Mouse (Mus musculus): ENCODE measurements around the gene Dtx2. TPM values are rescaled to one million over a fixed set of nuclear protein-coding genes. Genes with fewer than 3 reads are reported as not detected.

Gene Dtx2
- polyA plus RNA-seq, 1 experiment from 2014 or later, result 34.8 TPM

DNA sequence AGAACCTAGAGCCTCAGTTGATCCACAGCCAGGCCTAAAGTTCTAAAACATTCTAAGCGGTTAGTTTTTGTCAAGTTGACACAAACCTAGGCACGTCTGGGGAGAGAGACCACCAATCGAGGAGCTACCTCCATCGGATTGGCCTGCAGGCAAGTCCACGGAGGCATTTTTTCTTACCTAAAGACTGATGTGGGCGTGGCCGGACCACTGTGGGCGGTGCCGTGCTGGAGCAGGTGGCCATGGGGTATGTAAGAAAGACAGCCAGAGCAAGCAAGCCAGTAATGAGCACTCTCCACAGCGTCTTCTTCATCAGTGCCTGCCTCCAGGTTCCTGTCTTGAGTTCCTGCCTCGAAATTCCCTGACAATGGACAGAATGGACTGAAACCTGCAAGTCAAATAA, 78.9 kb downstream of the Dtx2 start:
- no peaks in the 10 kb centered on the region for H3K9me3 ChIP-seq
- H3K4me1 ChIP-seq, result peaks cover 14% of the 10 kb centered on the region
- 63% methylated on average over 11 of the region's 11 CpGs for WGBS
- ATAC-seq (ENCODE audit: insufficient number of reproducible peaks, insufficient read depth, low FRiP score, low TSS enrichment, low read depth), result no peak
- H3K27ac ChIP-seq, result no peak overlapping the region
- H3K27me3 ChIP-seq, result no peaks in the 10 kb centered on the region
- no peak overlapping the region for H3K4me2 ChIP-seq
- H3K4me3 ChIP-seq, result no peak overlapping the region
- H3K9ac ChIP-seq, result no peak overlapping the region
- H3K36me3 ChIP-seq, result no peaks in the 10 kb centered on the region

DNA sequence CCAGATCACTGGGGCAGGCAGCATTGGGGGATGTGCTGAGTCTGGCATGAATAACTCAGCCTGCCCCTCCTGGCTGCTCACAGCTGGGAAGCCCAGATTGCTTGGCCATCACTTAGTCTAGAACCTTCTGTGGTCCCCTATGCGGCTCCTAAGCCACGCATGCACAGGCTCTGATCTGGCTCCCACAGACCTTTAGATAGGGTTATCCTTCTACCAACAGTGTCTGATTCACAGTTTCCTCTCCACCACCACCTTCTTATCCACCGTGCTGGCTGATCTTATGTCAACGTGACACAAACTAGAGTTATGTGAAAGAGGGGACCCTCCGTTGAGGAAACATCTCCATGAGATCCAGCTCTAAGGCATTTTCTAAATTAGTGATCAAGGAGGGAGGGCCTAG, 80.5 kb downstream of the Dtx2 start:
- H3K4me1 ChIP-seq, result peaks cover 14% of the 10 kb centered on the region
- no peaks in the 10 kb centered on the region for H3K27me3 ChIP-seq
- 91% methylated on average over 5 of the region's 5 CpGs for WGBS

DNA sequence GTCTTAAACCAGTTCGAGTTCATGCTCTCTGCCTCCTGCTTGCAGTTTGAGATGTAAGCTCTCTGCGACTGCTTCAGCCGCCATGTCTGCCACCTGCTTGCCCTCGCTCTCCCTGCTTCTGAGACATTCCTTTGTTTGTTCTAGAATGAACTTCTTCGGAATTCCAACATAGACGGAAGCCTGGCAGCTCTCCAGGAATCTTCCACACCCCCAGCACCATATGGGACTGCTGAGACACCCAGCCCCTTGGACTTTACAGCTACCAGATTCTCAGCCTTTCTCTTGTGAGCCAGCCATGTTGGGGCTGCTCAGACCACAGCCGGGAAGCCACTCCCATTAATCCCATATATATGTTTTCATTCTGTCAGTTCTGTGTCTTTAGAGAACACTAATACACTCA, 81.7 kb downstream of the Dtx2 start:
- no peak overlapping the region for H3K4me2 ChIP-seq
- H3K27me3 ChIP-seq, result no peaks in the 10 kb centered on the region
- no peak overlapping the region for H3K9ac ChIP-seq
- 40% methylated on average over 7 of the region's 7 CpGs for WGBS
- no peak overlapping the region for H3K27ac ChIP-seq
- peaks cover 14% of the 10 kb centered on the region for H3K4me1 ChIP-seq
- H3K4me3 ChIP-seq, result no peak overlapping the region
- H3K36me3 ChIP-seq, result no peaks in the 10 kb centered on the region
- H3K9me3 ChIP-seq, result no peaks in the 10 kb centered on the region
- no peak for ATAC-seq (ENCODE audit: insufficient number of reproducible peaks, insufficient read depth, low FRiP score, low TSS enrichment, low read depth)

More for the DNA sequence above, 80.5 kb downstream of the Dtx2 start:
- Histone ChIP-seq H3K4me3 (no peak overlapping the region), H3K27ac (no peak overlapping the region), H3K9ac (no peak overlapping the region), H3K36me3 (no peaks in the 10 kb centered on the region), H3K9me3 (no peaks in the 10 kb centered on the region), H3K4me2 (no peak overlapping the region)
- no peak for ATAC-seq (ENCODE audit: insufficient number of reproducible peaks, insufficient read depth, low FRiP score, low TSS enrichment, low read depth)

DNA sequence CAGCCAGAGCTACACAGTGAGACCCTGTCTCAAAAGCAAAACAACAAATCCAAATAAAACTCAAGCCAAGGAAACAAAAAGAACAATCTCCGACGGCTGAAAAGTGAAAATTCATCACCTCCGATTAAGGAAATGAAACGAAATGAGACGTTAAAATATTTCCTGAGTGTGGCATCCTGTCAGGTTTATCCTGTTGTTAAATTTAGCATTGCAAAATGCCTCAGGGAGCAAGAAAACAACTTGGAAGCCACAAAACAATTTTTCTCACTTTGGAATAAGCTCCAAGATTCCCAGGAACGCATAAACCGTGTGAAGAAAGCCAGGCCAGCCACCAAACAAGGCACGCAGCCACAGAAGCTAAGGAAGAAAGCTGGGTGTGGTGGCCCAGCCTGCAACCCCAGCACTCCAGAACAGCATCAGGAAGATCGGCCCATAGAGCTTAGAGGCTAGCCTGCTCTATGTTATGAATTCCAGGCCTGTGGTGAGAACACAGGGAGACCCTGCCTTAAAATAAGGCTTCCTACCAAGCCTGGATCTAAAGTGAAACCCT, 82.5 kb downstream of the Dtx2 start:
- Histone ChIP-seq H3K4me3 (no peak overlapping the region), H3K27ac (no peak overlapping the region), H3K9ac (no peak overlapping the region), H3K27me3 (no peaks in the 10 kb centered on the region), H3K4me1 (peaks cover 14% of the 10 kb centered on the region), H3K4me2 (no peak overlapping the region), H3K9me3 (no peaks in the 10 kb centered on the region), H3K36me3 (no peaks in the 10 kb centered on the region)
- ATAC-seq (ENCODE audit: insufficient number of reproducible peaks, insufficient read depth, low FRiP score, low TSS enrichment, low read depth), result no peak
- 83% methylated on average over 9 of the region's 9 CpGs for WGBS

DNA sequence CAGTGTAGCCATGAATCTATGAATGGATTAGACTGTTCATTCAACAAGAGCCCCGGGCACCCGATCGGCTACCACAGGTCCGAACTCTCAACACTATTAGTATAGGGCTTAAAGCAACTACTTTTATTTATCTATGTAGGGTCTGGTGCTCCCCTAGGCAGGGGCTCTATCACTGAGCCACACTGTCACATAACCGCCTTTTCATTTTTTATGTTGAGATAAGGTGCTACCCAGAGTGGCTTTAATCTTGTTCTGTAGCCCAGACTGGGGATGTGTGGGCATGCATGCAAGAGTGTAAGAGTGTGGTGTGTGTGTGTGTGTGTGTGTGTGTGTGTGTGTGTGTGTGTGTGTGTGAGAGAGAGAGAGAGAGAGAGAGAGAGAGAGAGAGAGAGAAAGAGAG, 83.5 kb downstream of the Dtx2 start:
- peaks cover 11% of the 10 kb centered on the region for H3K4me1 ChIP-seq
- WGBS, result 94% methylated on average over 5 of the region's 5 CpGs
- no peak overlapping the region for H3K4me2 ChIP-seq
- H3K27ac ChIP-seq, result no peak overlapping the region
- H3K36me3 ChIP-seq, result no peaks in the 10 kb centered on the region
- H3K9ac ChIP-seq, result no peak overlapping the region
- H3K4me3 ChIP-seq, result no peak overlapping the region
- ATAC-seq (ENCODE audit: insufficient number of reproducible peaks, insufficient read depth, low FRiP score, low TSS enrichment, low read depth), result no peak
- H3K9me3 ChIP-seq, result no peaks in the 10 kb centered on the region
- no peaks in the 10 kb centered on the region for H3K27me3 ChIP-seq

DNA sequence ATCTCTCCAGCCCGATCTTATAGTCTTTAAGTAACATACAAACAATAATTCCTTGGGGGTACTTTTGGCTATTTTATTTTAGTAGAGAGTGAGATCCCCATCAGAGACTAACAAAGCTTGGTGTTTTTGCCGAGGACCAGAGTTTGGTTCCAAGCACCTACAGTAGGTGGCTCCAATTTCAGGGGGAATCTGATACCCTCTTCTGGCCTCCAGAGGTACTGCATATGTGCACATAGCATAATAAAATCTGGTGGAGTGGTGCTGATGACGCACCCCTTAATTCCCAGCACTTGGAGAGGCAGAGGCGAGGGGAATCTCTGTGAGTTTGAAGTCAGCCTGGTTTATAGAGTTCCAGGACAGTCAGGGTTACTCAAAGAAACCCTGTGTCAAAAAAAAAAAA, 87.7 kb downstream of the Dtx2 start:
- Histone ChIP-seq H3K27me3 (peaks cover 24% of the 10 kb centered on the region), H3K9ac (no peak overlapping the region), H3K9me3 (no peaks in the 10 kb centered on the region), H3K36me3 (no peaks in the 10 kb centered on the region), H3K4me1 (peaks cover 20% of the 10 kb centered on the region), H3K27ac (no peak overlapping the region), H3K4me2 (no peak overlapping the region), H3K4me3 (no peak overlapping the region)
- 73% methylated on average over 4 of the region's 4 CpGs for WGBS
- ATAC-seq (ENCODE audit: insufficient number of reproducible peaks, insufficient read depth, low FRiP score, low TSS enrichment, low read depth), result no peak

Other genes starting within 250 kb of the Dtx2 start
- gene Styxl1, start 216.4 kb upstream of the Dtx2 start, polyA plus RNA-seq (2015; fragmentation: Nextera tagmentation; extraction: Ambion mirVana), result 0.31 TPM in 1 of 2 replicates, not detected in the other
- gene Mdh2, start 216.3 kb upstream of the Dtx2 start, polyA plus RNA-seq (2015; fragmentation: Nextera tagmentation; extraction: Ambion mirVana), result 432 and 479 TPM in 2 replicates
- 1.1 and 1.5 TPM in 2 replicates for gene Srrm3, start 187.9 kb upstream of the Dtx2 start, polyA plus RNA-seq (2015; fragmentation: Nextera tagmentation; extraction: Ambion mirVana)
- 107 and 149 TPM in 2 replicates for gene Hspb1, start 106.9 kb upstream of the Dtx2 start, polyA plus RNA-seq (2015; fragmentation: Nextera tagmentation; extraction: Ambion mirVana)
- gene Ywhag, start 60.2 kb upstream of the Dtx2 start, polyA plus RNA-seq (2015; fragmentation: Nextera tagmentation; extraction: Ambion mirVana), result 164 and 178 TPM in 2 replicates
- 3.9 TPM in 2 replicates for gene Ssc4d, start 20.3 kb upstream of the Dtx2 start, polyA plus RNA-seq (2015; fragmentation: Nextera tagmentation; extraction: Ambion mirVana)
- gene Zp3, start 14.7 kb upstream of the Dtx2 start, polyA plus RNA-seq (2015; fragmentation: Nextera tagmentation; extraction: Ambion mirVana), result not detected in 2 replicates
- gene Upk3b, start 43.7 kb downstream of the Dtx2 start, polyA plus RNA-seq (2015; fragmentation: Nextera tagmentation; extraction: Ambion mirVana), result 0.06 and 0.29 TPM in 2 replicates
- 6.2 and 6.3 TPM in 2 replicates for gene Upk3bl, start 59.7 kb downstream of the Dtx2 start, polyA plus RNA-seq (2015; fragmentation: Nextera tagmentation; extraction: Ambion mirVana)
- 10.8 and 12.7 TPM in 2 replicates for gene Rasa4, start 89.1 kb downstream of the Dtx2 start, polyA plus RNA-seq (2015; fragmentation: Nextera tagmentation; extraction: Ambion mirVana)
- 218 and 243 TPM in 2 replicates for gene Polr2j, start 121.8 kb downstream of the Dtx2 start, polyA plus RNA-seq (2015; fragmentation: Nextera tagmentation; extraction: Ambion mirVana)
- 41.7 and 42.1 TPM in 2 replicates for gene Lrwd1, start 141.3 kb downstream of the Dtx2 start, polyA plus RNA-seq (2015; fragmentation: Nextera tagmentation; extraction: Ambion mirVana)
- gene Alkbh4, start 141.3 kb downstream of the Dtx2 start, polyA plus RNA-seq (2015; fragmentation: Nextera tagmentation; extraction: Ambion mirVana), result 26.1 and 27.1 TPM in 2 replicates
- gene Orai2, start 175.9 kb downstream of the Dtx2 start, polyA plus RNA-seq (2015; fragmentation: Nextera tagmentation; extraction: Ambion mirVana), result 13.3 and 17.7 TPM in 2 replicates
- gene Prkrip1, start 204.2 kb downstream of the Dtx2 start, polyA plus RNA-seq (2015; fragmentation: Nextera tagmentation; extraction: Ambion mirVana), result 53.0 and 57.5 TPM in 2 replicates